Mouse (Mus musculus) induced T-regulatory cell, adult 2 months (primary cell): Measurements from ENCODE around the gene Fam213a.
"Not testable (repeated sequence)": the region's sequence is repeated elsewhere in the genome, so short reads cannot be mapped to it uniquely, and the experiment has no call there.

Experiments used
- DNase-seq: peaks from one replicate; pipeline ENCODE4 v3.0.0-alpha.2; 2012; ENCODE audit warnings: low read depth

Fam213a gene

DNA sequence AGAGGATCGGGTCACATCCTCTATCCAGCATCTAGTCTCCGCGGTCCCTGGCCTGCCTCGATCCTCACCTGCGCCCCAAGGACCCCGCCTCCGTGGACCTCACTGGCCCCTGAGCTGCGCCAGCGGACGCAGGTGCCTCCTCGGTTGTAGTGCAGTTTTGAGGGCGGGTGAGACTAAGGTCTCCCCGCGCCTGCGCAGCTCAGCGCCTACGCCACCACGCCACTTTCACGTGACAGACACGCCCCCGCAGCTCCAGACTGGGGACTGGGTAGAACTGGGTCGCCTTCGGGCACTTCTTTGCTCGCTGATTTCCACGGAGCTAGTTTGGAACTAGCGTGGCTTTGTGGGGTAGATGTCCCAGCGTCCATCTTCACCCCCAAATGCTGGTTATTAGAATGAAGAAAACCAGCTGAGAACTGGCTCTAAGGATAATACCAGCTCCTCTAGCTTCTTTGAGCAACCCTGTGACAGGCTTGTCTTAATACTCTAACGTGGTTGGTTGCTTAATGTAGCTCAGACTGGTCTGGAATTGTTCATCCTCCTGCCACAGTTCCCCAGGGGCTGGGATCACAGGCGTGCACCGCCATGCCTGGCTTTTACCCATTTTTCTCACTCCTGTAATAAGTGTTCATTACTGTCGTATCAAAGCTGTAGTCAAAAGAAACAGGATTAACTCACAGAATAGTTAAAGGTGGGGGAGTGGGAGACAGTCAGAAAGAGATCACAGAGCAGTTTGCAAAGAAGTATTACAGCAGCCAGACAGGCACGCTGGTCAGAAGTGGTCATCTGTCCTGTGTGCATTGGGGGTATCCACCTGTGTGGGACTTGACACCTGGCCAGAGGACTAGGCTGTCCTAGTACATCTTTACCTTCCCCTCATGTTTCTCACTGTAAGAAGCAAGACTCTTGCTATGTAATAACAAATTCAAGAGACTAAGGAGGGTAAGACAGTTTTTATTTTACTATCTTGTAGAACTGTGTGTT lies at the start of gene Fam213a:
Gene Fam213a (minus strand): TSS at position 159 of the 984 bp plus-strand sequence.
- peak; percentile 91 for DNase-seq

DNA sequence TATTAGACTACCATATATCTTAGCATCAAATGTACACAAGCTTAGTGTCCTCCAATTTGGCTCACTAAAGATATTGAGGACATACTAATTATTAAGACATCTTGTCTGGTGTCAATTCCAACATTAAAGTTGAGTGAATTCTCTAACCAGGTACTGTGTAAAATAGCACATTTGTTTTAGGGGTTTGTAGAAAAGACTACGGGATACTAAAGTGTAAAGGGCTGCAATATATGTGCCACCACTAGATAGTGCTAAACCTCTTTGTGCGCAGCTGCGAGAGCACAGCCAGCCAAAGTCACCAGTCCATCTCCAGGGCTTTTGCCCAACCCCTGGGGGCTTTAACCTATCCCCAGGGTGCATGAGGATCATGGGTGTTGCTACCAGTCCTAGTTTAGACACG lies 39.6 kb upstream of the Fam213a start:
- not testable (repeated sequence) for DNase-seq

GRCm38 (mm10) chr14:41052481-41052880 lies 38.9 kb upstream of the Fam213a start:
- peak; percentile 12 for DNase-seq

DNA sequence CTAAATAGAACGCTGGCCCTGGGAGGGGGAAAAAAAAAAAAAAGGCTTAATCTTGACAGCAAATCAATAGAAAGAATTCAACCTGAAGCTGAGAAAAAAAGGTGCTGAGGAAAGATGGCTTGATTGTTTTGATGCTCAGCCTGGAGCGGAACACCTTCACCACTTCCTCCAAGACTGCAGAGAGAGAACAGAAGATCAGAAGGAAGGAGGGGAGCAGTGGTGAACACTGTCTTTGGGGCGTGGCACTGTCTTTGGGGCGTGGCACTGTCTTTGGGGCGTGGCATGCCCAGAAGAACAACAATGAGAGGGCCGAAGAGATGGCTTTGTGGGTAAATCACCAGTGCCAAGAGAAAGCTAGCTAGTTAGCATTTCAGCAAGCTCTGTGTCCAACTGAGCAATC lies 36.9 kb upstream of the Fam213a start:
- peak; percentile 33 for DNase-seq

GRCm38 (mm10) chr14:41047402-41047801 lies 33.8 kb upstream of the Fam213a start:
- DNase-seq = no peak

- peak; percentile 80 for DNase-seq
Measured at GRCm38 (mm10) chr14:41035146-41035798, 21.7 kb upstream of the Fam213a start.

DNA sequence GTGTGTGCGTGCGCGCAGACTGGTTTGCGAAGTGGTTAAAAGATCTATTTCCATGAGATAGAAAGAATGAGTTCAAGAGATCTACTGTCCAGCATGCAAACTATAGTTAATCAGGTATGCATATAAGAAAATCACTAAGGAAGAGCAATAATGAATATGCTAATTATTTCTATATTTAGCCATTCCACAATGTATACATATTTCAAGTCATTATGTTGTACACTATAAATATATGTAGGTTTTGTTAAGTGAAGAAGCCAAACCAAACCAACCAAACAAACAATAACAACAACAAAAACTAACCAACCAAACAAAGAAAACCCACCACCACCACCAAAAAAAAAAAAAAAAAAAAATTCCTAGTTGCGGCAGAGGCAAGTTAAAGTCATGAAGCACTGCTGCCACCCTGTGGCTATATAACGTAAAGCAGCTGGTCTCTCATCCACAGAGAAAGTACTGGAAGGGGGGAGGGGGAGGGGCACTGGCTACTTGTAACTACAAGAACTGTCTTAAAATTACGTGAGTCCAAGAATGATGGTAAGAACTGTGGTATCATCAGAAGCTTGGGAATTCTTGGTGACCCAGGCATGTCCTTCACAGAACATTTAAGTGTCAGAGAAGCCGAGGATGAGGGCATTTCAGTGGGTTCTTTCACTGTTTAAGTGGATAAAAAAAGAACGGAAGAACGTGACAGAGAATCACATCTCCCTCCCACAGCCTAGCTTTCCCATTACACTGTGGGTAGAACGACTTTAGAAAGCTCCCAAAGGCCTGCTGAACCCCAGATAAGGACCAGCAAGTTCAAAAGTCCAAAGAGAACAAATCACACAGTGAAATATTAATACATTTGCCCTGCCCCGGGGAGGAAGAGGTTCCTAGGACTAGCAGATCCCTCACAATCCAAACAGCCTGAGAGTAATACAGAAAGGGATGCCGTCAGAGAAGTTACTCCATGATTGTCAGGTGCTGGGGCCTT lies 19.8 kb upstream of the Fam213a start:
- DNase-seq = peak; percentile 89

DNA sequence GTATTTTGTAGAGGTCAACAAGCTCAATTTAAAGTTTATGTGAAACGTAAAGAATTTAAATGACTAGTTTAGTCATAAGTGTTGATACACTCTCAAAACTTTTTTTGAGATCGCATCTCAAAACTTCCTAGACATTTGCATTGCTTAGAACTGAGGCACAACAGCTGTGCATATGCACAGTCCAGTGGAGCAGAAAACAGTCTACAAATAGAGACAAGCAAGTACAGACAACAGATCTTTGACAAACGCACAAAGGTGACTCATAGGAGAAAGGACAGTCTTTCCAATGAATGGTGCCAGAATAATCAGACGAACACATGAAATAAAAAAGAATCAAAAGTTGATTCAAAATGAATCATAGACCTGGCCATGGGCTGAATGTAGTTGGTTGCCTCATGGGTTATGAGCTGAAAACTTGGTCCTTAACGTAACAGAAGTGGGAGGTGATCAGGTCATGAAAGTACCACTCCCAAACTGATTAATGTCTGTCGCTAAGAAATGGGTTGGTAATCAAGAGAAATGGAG lies 17.5 kb upstream of the Fam213a start:
- DNase-seq = no peak

DNA sequence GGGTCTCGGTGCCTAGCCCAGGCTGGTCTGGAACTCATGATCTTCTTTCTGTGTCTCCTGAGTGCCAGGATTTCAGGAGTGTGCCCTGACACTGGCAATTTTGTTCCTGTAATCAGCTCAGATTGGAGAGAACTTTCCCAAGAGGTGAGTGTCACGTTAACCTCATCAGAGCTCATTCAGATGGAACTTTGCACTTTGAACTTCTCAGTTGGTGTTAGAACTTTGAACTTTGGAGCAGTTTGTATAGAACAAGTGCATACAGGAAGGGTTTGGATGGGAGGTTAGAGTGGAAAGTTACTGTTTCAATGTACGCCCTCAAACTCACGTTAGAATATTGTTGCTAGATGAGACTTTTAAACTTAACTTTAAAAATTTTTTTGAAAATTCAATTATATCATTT lies 15.7 kb upstream of the Fam213a start:
- DNase-seq = no peak

DNA sequence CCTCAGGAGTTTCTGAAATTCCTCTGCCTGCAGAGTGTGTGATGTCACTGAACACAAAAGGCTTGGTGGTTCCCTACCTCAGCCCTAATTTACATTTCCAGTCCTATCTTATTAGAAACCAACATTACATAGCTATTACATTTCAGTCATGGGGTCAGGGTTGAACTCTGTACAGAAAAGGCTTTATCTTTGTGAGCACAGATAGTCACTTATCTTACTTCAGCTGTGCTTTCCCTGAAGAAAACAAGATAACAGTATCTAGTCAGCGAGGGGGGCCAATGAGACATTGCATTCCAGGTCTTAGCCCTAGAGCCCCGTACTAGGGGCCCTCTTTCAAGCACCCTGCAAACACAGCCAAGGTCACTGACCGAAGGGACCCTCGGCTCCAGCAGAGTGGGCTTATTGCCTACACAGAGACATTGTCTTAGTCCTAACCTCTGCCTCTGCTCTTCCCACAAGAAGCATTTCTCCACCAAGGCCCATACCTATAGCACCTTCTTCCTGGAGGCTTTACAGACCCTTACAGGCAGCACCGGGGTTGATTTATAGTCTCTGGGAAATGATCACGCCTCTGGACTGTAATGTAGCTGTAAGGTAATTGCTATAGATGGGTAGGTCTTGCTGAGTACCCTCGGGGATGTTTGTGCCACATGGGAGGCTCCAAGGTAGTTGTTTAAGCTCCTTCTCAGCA lies 12.2 kb upstream of the Fam213a start:
- DNase-seq = no peak

DNA sequence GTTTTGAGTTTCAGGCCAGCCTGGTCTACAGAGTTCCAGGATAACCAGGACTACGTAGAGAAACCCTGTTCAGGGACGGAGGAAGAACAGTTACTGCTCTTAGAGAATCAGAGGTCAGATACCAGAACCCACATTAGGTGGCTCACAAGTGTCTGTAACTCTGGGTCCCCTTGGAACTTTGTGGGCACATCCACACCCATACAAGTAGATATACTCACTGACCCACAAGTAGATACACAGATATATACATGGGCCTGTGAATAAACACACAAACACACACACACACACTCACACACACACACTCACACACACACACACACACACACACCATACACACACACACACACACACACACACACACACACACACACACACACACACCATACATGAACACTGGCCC lies 11.5 kb upstream of the Fam213a start:
- DNase-seq = no peak

DNA sequence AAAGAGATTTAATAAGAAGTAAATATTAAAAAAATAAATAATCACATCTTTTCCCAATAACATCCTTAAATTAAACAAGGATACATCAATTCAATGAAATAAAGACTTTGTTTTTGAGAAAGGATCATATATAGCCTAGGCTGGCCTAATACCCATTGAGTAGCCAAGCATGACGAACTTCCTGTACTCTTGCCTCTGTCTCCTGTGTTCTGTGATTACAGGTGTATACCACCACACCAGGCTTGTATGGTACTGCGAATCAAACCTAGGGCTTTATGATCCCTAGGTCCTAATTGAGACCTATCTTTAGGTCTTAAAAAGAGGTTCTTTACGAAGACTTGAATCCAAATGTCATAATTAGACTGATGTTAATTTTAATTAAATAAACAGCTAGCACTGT lies 7.7 kb upstream of the Fam213a start:
- DNase-seq = no peak

DNA sequence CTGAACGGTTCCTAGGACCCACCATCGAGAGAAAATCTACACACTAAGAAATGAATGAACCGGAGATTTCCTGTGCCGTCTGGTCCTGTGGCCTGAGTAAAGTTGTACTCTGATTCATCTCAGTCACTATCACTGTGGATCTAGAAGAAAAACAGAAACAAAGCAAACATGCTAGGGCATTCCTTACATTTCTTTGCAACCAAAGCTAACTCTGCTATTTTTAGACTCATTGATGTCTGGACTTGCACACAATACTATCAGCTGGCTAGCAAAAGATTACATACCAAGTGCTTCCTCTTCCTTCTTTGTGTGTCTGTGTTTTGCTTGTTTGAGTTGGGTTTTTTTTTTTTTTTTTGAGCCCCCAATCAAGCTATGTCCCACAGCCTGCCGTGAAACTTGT lies 3.9 kb upstream of the Fam213a start:
- DNase-seq = no peak

GRCm38 (mm10) chr14:41014701-41015240 lies 1.2 kb upstream of the Fam213a start:
- DNase-seq = no peak

GRCm38 (mm10) chr14:41013143-41013542 lies 445 bp downstream of the Fam213a start:
- DNase-seq = peak; percentile 23

DNA sequence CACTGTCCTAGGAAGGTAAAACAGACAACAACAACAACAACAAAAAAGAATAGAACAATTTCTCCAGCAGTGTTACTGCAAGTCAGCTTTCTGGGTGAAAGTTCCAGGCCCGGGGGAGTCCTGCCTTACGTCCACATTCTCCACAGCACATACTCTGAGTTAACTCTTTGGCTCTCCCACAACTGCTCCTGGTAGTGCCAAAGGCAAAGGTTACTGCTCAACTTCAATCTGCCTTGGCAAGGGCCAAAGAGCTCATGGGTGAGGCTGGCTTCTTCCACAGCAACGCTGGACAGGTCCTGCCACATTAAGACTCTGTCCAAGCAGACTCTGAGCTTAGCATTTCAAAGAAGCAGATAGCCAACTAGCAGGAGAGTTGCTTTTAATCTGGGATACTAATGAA lies 1.7 kb downstream of the Fam213a start:
- DNase-seq = no peak

DNA sequence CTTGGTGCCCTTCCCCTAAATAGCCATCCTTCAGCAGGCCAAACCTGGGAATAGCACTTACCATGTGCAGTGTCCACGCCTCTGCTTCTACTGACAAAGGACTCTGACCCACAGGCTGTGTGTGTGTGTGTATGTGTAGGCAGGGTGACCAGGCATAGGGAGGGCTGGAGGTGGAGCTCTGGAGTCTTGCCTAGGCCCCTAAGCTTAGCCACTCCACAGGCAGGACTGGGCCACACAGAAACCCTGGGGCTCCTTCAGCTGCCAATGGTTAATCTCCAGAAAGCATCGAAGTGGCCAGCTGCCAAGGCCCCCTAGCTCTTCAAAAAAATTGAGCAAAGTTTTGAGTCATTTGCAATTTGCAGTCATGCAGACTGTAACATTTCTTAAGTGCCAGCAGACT lies 5.5 kb downstream of the Fam213a start:
- no peak for DNase-seq

DNA sequence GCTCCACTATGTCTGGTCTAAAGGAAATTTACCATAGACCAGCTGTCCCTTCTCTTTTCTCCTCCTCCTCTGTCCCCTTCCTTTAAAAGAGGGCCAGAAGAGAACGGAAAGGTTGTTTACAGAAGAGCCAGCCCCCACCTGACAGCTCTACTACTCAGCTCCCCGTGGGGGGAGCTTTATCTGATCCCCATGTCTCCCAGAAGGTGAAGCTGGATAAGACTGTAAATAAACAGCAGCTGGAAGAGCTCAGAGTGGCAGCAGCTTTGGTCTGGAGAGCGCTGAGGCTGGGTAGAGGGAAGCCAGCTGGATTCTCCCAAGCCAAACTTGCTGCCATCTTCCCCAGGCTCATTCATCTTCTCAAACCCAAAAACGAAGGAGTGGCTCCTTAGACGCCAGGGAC lies 5.9 kb downstream of the Fam213a start:
- no peak for DNase-seq

DNA sequence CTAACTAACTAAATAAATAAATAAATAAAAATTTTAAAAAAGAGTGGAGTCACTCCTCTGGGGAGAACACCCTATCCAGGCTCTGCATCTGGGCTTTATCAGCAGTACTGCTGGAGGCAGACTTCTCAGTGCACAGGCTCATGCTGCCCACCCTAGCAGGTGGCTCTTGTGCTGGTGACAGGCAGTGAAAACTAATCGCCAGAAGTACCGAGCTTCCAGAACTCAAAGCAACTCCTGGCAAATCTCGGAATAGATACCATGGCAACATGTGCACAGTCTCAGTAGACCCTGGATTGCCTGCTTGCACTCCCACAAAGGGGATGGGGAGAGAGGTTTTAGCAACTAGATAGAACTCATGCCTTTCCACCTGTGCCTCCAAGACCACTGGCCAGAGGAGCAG lies 6.7 kb downstream of the Fam213a start:
- DNase-seq = no peak

DNA sequence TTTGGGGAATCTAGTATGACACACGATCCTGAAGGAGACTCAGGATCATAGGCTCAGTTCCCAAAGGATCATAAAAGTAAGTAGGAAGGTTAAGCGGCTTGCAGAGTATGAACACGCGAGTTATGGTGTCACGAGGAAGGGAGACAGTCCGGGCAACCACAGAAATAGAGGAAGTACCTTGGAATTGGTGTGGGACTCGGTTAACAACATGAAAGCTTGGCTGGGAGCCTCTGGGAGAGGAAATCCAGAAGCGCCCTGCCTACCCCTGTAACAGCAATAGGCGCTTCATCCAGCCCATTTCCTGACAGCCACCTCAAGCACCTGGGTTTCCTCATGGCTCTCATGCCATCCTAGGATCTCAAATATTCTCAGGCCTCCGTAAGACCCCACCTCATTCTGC lies 7.3 kb downstream of the Fam213a start:
- DNase-seq = no peak

GRCm38 (mm10) chr14:41005716-41006115 lies 7.9 kb downstream of the Fam213a start:
- no peak for DNase-seq
